Mouse (Mus musculus) C2C12 (cell line): ENCODE results near the gene Pqlc2. TPM values are rescaled to one million over a fixed set of nuclear protein-coding genes. Genes with fewer than 3 reads are reported as not detected.

ENCODE experiments used
- H3K27me3 ChIP-seq: one replicate; pipeline ENCODE4 v1.6.1; 2011; ENCODE audit not compliant: control insufficient read depth, insufficient read depth, insufficient read length
- H3K36me3 ChIP-seq: one replicate; pipeline ENCODE4 v1.6.1; 2011; ENCODE audit not compliant: control insufficient read depth, insufficient read depth
- H3K4me3 ChIP-seq: one replicate; pipeline ENCODE4 v1.5.1; 2011; ENCODE audit warnings: mild to moderate bottlenecking, control low read depth; ENCODE audit not compliant: poor library complexity, insufficient read depth, severe bottlenecking
- H3K79me2 ChIP-seq: one replicate; pipeline ENCODE4 v1.6.1; 2011; ENCODE audit not compliant: control insufficient read depth, insufficient read depth
- H3K79me3 ChIP-seq: one replicate; pipeline ENCODE4 v1.6.1; 2011; ENCODE audit warnings: low read depth, control low read depth
- H3ac ChIP-seq: one replicate; pipeline ENCODE3; 2011; ENCODE audit warnings: low read depth; ENCODE audit not compliant: control insufficient read depth, insufficient read length
- CEBPB ChIP-seq: IDR thresholded peaks from one replicate; pipeline ENCODE4 v1.6.1; 2011; ENCODE audit warnings: low read depth, mild to moderate bottlenecking, control low read depth, moderate library complexity
- CTCF ChIP-seq: IDR thresholded peaks from one replicate; pipeline ENCODE4 v1.5.1; 2011; ENCODE audit not compliant: control insufficient read depth, insufficient read depth, insufficient read length
- FOSL1 ChIP-seq: IDR thresholded peaks from one replicate; pipeline ENCODE4 v1.8.0; 2011; ENCODE audit warnings: mild to moderate bottlenecking, low read length; ENCODE audit not compliant: poor library complexity, insufficient read depth, severe bottlenecking
- MAX ChIP-seq: IDR thresholded peaks from one replicate; pipeline ENCODE4 v1.6.1; 2011; ENCODE audit warnings: mild to moderate bottlenecking, control low read depth
- MYOD1 ChIP-seq: IDR thresholded peaks from one replicate; pipeline ENCODE4 v1.6.1; 2011; ENCODE audit warnings: low read depth; ENCODE audit not compliant: control insufficient read depth, insufficient read length
- MYOG ChIP-seq: IDR thresholded peaks from one replicate; pipeline ENCODE4 v1.6.1; 2011; ENCODE audit not compliant: control insufficient read depth, insufficient read length; ENCODE audit errors: extremely low read depth
- USF1 ChIP-seq: IDR thresholded peaks from one replicate; pipeline ENCODE4 v1.6.1; 2011; ENCODE audit warnings: low read depth, mild to moderate bottlenecking, control low read depth, moderate library complexity
- polyA plus RNA-seq: library from polyadenylated mRNA; unstranded; fragments of >200 nt; fragmentation: generic; extraction: Trizol; gene quantifications from one replicate; pipeline ENCODE4 v1.2.1, GENCODE M21; 2012; ENCODE audit warnings: missing spikeins

Pqlc2 gene
- polyA plus RNA-seq, 1 experiment, result 6.0 TPM

DNA sequence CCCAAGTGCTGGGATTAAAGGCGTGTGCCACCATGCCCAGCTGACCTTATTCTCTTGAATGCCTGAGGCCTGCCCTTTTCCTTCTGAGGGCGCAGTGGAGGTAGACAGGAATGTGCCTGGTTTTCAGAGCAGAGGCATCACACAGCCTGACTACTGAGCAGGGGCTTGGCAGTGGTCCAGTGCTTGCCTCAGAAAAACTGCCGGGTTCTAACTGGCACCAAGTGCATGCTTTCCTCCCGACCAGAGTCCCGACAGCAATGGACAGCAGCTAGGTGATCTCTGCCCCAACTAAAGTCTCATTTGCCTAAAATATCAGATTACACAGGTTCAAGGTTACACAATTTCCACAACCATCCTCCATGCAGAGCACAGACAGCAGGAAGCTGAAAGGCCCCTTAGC is 33.2 kb upstream of the Pqlc2 start:
- no peaks in the 10 kb centered on the region for H3K79me2 ChIP-seq
- no peak for TF ChIP-seq USF1
- TF ChIP-seq CEBPB, result no peak
- TF ChIP-seq MYOD1, result no peak
- no peak for TF ChIP-seq CTCF
- TF ChIP-seq MAX, result no peak
- TF ChIP-seq FOSL1, result no peak
- TF ChIP-seq MYOG, result no peak
- H3K36me3 ChIP-seq, result peaks cover 19% of the 10 kb centered on the region
- no peak overlapping the region for H3K4me3 ChIP-seq
- H3ac ChIP-seq, result no peak overlapping the region
- H3K79me3 ChIP-seq, result no peaks in the 10 kb centered on the region
- no peaks in the 10 kb centered on the region for H3K27me3 ChIP-seq

DNA sequence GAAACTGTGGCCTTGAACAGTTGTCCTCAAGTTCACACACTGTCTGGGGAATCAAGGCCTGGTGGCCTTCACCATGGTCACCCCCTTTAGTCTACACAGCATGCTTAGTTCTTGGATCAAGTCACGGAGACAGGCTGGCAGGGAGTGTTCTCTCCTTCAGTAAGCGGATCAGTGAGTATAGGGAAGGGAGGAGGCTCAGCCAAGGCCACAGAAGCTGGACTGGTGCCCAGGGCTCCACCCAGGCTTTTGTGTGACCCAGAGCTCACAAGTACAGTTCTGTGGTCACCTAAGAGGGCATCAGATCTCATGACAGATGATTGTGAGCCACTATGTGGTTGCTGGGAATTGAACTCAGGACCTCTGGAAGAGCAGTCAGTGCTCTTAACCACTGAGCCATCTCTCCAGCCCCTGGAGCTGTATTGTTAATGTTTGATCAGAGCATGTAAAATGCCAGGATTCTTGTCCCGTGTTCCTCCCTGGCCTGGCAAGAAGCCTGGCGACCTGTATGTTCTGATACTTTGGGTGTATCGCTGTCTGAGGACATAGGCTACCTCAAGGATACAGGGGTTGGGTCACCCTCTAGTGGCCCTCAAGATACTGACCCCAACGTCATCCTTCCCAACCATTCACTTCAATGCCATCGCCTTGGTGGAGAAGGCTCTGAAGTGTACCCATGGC is 31.2 kb upstream of the Pqlc2 start:
- peaks cover 5% of the 10 kb centered on the region for H3K36me3 ChIP-seq
- no peak overlapping the region for H3K4me3 ChIP-seq
- no peaks in the 10 kb centered on the region for H3K27me3 ChIP-seq
- no peaks in the 10 kb centered on the region for H3K79me2 ChIP-seq
- TF ChIP-seq CTCF (no peak), MAX (no peak), CEBPB (no peak), USF1 (no peak), FOSL1 (no peak), MYOG (no peak), MYOD1 (no peak)
- no peak overlapping the region for H3ac ChIP-seq
- no peaks in the 10 kb centered on the region for H3K79me3 ChIP-seq

DNA sequence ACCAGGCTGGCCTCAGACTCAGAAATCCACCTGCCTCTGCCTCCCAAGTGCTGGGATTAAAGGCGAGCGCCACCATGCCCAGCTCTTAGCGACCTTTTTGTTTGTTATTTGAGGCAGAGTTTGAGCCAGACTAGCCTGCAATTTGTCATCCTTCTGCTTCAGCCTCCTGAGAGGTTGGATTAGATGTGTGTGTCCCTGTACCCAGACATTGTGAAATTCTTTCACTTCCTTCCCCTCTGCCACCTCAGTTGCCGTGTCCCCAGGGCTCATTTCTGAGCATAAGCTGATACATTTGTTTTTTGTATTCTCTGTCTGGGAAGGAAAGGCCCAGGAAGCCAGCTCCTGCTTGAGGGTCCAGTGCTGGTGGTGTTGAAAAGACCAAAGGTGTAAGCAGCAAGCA is 30.3 kb upstream of the Pqlc2 start:
- Histone ChIP-seq H3K36me3 (no peaks in the 10 kb centered on the region), H3ac (no peak overlapping the region), H3K4me3 (no peak overlapping the region), H3K79me2 (no peaks in the 10 kb centered on the region), H3K27me3 (no peaks in the 10 kb centered on the region), H3K79me3 (no peaks in the 10 kb centered on the region)
- TF ChIP-seq CEBPB (no peak), MAX (no peak), USF1 (no peak), FOSL1 (no peak), CTCF (no peak), MYOD1 (no peak), MYOG (no peak)

GRCm38 (mm10) chr4:139338145-139338544 is 27.6 kb upstream of the Pqlc2 start:
- no peak overlapping the region for H3K4me3 ChIP-seq
- H3K27me3 ChIP-seq, result no peaks in the 10 kb centered on the region
- H3K79me3 ChIP-seq, result no peaks in the 10 kb centered on the region
- H3ac ChIP-seq, result no peak overlapping the region
- no peaks in the 10 kb centered on the region for H3K36me3 ChIP-seq
- TF ChIP-seq CTCF (no peak), FOSL1 (no peak), MAX (no peak), MYOD1 (no peak), MYOG (no peak), USF1 (no peak), CEBPB (no peak)
- no peaks in the 10 kb centered on the region for H3K79me2 ChIP-seq

- TF ChIP-seq CEBPB (no peak), MAX (no peak), MYOD1 (no peak), CTCF (no peak), USF1 (no peak), FOSL1 (no peak), MYOG (no peak)
- H3K4me3 ChIP-seq, result no peak overlapping the region
These were observed 26.4 kb upstream of the Pqlc2 start for GRCm38 (mm10) chr4:139336822-139337483.

More at GRCm38 (mm10) chr4:139336822-139337483, 26.4 kb upstream of the Pqlc2 start:
- Histone ChIP-seq H3K36me3 (no peaks in the 10 kb centered on the region), H3K79me3 (no peaks in the 10 kb centered on the region), H3K27me3 (peaks cover 5% of the 10 kb centered on the region), H3K79me2 (no peaks in the 10 kb centered on the region), H3ac (no peak overlapping the region)
